Mouse (Mus musculus): ENCODE results near the gene Dld.

GRCm38 (mm10) chr12:31311671-31312265 is 39.5 kb downstream of the Dld start:
- TF ChIP-seq GATA1 (IDR thresholded peaks at IDR 0.05; ENCODE audit: borderline replicate concordance, low read length): no peak
- TF ChIP-seq FLI1 (IDR thresholded peaks at IDR 0.05; ENCODE audit: low read length): no peak
